Mouse (Mus musculus) urinary bladder, postnatal 14 days (tissue): ENCODE results near the gene Rab11fip2.

Source experiments
- DNase-seq: peaks from one replicate; pipeline ENCODE4 v3.0.0; 2021; ENCODE audit warnings: low spot score

Rab11fip2 gene

GRCm38 (mm10) chr19:59943322-59943871, at the start of gene Rab11fip2:
Gene Rab11fip2 (minus strand): TSS chr19:59943654.
- DNase-seq: peak; percentile 84

DNA sequence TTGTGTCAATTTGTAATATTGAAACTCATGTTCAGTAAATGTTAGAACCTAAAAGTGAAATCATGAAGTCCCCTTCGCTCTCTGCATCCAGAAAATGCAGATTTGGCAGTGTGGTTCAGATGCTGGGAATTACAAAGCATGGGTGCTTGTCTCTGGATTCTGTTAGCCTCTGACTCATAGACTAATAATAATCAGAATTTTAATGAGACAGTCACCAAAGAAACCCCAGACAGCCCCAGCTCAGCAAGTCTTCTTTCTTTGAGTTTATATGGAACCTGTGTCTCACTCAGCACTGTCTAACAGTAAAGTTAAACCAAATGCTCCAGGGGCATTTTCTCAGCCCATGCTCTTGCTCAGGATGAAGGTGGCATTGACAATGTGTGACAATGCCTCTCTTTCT, 38.1 kb upstream of the Rab11fip2 start:
- no peak for DNase-seq

DNA sequence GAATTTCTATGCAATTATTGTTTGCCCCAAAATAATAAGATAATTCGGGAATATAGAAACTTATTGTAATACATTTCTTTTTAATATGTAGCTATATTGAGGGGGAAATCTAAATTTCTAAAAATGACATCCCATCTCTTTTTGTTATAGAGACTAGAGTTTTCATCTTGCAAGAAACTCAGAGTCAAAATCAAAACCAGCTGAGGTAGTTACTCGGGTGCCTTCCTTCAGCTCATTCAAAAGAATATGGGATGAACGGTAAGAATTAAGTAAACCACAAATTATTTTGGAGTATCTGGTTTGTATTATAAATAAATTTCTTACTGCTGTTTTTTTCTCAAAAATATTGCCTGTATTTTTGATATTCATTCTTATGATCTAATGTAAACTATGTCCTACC, 11.5 kb upstream of the Rab11fip2 start:
- no peak for DNase-seq

GRCm38 (mm10) chr19:59949731-59950130, 6.3 kb upstream of the Rab11fip2 start:
- DNase-seq: no peak

DNA sequence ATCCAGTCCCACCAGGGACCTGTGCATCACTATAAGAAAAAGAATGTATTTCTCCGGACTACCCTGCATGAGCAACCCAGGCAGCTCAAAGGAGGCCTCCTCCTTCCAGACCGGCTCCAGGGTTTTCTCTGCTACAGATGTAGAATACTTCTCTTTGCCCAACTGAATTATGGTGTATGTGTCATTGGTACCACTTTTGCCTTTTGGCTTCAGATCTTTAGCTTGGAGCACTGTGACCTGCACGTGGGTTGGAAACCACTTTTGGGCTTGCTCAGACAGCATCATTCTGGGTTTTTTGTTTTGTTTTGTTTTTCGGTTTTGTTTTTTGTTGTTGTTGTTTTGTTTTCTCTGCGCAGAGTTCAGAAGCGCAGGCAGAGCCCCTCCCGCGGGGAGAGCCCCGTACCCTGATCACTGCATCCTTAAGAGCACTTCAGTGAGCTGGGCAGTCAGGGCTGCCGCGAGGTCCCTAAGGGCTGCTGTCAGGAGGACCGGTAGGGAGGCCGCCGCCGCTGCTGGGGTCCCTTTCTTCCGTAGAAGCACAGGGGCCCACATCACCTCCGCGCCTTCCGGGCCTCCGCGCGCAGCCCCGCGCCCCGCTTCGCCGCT, 635 bp downstream of the Rab11fip2 start:
- DNase-seq: no peak

- no peak for DNase-seq
Observed at GRCm38 (mm10) chr19:59939711-59940110, 3.7 kb downstream of the Rab11fip2 start.

GRCm38 (mm10) chr19:59932085-59932484, 11.4 kb downstream of the Rab11fip2 start:
- DNase-seq: no peak

- no peak for DNase-seq
Observed at GRCm38 (mm10) chr19:59928672-59929071, 14.8 kb downstream of the Rab11fip2 start.

DNA sequence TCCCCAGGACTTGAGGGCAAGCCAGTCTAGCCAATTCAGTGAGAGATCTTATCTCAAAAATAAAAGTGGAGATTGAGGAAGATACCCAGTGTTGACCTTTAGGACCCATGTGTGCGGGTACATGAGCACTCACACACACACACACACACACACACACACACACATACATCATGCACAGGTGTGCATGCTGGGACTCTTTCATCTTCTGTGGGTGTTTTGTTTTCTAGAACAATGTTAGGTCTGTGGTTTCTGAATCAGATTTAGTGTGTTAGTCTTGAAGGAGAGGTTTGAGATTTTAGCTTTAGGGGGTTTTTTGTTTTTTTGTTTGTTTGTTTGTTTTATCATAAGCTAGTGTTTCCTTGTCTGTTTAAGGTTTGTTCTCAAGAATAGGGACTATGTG, 17.3 kb downstream of the Rab11fip2 start:
- no peak for DNase-seq

- DNase-seq: no peak
Observed at GRCm38 (mm10) chr19:59920846-59921245, 22.6 kb downstream of the Rab11fip2 start.

- no peak for DNase-seq
Observed at GRCm38 (mm10) chr19:59917901-59918613, 25.4 kb downstream of the Rab11fip2 start.

GRCm38 (mm10) chr19:59911554-59911953, 31.9 kb downstream of the Rab11fip2 start:
- no peak for DNase-seq

GRCm38 (mm10) chr19:59905296-59906081, 38.0 kb downstream of the Rab11fip2 start:
- DNase-seq: no peak

DNA sequence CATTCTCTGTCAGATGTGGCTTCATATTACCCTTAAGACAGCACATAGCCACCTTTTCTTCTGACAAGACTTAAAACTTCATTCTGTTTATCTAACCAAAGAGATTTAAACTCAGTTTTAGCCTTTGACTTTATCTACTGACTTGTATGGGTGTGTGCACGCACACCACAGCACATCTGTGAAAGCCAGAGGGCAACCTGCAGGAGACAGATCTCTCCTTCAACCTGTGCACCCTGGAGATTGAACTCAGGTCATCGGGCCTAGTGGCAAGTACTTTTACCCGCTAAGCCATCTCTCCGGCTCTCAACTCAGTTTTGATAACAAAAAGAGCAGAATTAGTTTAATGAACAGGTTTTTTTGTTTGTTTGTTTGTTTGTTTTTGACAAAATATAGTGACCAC, 43.5 kb downstream of the Rab11fip2 start:
- no peak for DNase-seq

- DNase-seq: no peak
Observed at GRCm38 (mm10) chr19:59898301-59898700, 45.2 kb downstream of the Rab11fip2 start.

DNA sequence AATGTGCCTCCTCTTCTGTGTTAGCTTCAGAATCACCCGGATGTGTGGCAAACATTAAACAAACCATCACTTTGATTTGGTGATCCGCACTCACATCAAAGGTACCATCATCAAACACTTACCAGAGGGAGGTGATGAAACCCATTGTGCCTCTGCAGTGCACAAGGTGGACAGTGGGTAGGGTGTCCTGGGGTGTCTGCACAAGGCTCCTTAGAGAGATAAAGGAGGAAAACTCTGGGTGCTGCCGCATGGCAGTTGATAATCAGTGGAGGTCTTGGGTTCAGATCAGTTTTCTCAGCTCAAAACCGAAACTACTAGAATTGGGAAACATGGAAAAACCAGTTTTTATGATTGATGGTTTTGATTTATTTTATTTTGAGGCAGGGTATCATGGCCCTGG, 54.1 kb downstream of the Rab11fip2 start:
- DNase-seq: no peak

DNA sequence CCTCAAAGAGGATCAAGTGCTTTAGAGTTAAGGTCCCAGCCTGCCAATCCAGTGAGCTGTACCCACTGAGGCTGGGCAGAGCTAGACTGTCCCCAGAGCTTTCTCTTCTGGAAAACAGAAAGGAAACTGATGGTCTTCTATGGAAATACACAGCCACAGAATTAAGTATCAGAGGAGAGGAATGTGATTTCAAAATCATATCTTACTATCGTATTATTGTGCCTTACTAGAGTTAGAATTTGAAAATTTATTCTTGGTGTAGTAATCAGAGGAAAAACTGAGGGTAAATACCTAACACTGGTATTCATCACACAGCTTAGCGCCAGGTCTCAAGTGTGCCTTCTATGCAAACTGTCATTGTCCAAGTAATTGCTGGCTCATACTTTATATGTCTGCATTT, 54.6 kb downstream of the Rab11fip2 start:
- no peak for DNase-seq

DNA sequence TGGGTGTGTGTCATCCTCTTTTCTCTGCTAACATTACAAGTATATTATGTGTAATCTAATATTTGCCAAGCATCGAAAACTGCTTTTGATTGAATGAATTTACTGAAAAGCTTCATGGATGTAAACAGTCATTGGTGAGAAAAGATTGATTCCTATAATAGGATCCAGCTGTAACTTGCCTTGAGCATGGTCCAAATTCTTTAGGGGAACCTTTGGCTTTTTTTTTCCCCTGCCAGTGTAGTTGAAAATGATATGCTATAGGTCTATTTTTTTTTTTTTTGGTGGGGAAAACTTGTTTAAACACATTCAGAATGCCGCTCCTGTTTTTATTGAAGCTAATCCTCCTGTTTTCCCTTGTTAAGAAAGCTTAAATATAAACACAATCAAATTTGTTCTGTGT, 55.6 kb downstream of the Rab11fip2 start:
- no peak for DNase-seq

GRCm38 (mm10) chr19:59885301-59885700, 58.2 kb downstream of the Rab11fip2 start:
- DNase-seq: no peak

DNA sequence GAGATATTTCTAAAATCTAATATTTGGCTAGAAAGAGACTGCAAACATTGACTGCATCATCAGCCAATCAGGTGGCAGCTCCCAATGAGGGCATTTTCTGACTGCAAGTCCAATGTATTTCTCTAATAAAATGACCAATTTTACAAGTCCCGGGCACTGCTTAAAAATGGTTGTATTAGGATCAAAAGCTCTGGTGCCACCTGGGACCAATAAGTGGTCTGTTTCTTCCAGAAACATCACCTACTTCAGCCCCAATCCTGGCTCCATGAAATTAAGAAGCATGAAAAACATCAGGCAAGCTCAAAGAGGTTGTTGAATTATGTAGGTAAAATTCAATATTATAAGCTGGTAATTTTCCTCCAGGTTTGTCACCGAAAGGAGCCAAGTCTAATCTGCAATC, 66.2 kb downstream of the Rab11fip2 start:
- no peak for DNase-seq

- DNase-seq: no peak
Observed at GRCm38 (mm10) chr19:59866666-59867065, 76.8 kb downstream of the Rab11fip2 start.

DNA sequence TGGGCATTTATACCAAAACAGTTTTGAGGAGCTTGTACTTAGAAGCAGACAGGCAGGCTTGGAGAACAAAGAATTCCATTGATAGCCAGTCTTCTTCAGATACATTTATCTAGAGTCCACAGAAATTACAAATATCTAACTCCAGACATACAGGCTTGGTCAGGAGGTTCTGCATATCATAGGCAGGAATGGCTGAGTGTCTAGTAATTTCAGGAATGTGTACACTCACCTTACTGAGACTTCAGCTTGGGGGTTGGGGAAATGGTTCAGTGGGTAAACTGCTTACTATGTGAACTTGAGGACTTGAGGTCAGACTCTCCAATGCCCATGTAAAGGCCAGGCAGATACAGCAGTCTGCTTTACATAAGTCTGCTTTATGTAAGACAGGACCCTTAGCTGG, 81.0 kb downstream of the Rab11fip2 start:
- DNase-seq: no peak

DNA sequence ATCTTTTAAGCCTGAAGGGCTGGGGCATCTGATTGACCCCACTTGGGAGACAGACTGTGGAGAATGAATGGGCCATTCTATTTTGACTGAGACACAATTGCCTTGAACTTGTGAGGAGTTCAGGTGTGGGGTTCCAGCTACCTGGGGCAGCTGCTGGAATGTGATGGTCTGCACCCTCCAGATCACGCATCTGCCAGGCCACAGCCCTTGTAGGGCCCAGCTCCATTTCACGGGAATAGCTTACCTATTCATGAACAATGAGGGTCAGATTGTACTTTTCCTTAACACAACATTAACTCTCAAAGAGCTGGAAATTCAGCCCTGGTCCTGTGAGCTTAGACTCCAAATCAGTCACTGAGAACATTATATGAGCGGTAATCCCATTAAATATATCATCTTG, 82.7 kb downstream of the Rab11fip2 start:
- no peak for DNase-seq
